Mouse (Mus musculus): ENCODE data around the gene Homer2.

DNA sequence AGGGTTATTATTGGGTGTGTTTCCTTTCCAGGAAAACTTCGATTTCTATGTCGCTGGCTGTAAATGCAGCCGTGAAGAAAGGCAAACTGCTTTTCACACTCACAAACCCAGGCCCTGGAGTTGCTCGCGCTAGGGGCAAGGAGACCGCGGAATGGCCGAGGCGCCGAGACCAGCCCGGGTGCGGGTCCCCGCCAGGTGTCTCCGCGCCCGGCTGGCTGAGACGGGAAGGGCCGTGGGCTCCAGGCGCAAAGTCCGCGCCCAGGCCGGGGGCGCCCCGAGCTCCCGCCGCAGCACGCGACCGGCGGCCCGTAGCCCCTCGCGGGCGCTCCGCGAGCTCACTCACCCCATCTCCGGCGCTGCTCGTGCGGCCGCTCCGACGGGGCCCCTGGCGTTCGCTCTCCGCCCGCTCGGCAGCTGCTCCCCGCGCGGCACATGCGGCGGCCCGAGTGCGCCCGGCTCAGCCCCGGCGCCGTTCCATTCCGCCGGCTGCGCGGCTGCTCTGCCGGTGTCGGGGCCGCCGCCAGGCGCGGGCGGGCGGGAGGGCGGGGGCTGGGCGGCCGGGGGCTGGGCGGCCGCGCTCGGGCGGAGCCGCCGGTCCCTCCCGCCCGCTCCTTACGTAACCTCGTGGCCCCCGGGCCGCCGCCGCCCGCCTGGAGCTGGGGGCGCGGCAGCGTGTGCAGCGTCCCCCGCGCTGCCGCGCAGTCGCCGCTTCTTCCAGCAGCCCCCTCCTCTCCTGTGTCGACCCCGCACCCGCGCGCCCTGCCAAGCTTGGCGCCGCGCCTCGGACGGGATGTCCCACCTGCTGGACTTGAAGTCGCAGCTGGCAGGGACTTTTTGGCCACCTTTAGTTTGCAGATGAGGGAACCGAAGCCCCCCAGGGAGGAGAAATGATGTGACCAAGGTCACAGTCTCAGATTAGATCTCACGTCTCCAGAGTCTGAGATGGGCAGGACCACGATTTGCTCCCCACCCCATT lies 623 bp downstream of the Homer2 start:
- no peak for TF ChIP-seq KAT2A (IDR thresholded peaks at IDR 0.05; ENCODE audit: insufficient replicate concordance, low read length)
- TF ChIP-seq CTCF (conservative IDR thresholded peaks at IDR 0.05 in 1 of 2, IDR thresholded peaks at IDR 0.05 in 1 of 2; ENCODE audit: low read depth in 2 of 2, low read length in 2 of 2): no peak
- no peak for TF ChIP-seq E2F4 (IDR thresholded peaks at IDR 0.05; ENCODE audit: insufficient replicate concordance, low read depth, low read length)
- no peak for TF ChIP-seq CHD1 (IDR thresholded peaks at IDR 0.05; ENCODE audit: low read depth, low read length)
- no peak for TF ChIP-seq ZMIZ1 (IDR thresholded peaks at IDR 0.05; ENCODE audit: low read depth, low read length)
- no peak for TF ChIP-seq MAFK (IDR thresholded peaks at IDR 0.05; ENCODE audit: insufficient replicate concordance, low read length)
- TF ChIP-seq HCFC1 (IDR thresholded peaks at IDR 0.05; ENCODE audit: low read depth, low read length): no peak
- TF ChIP-seq POLR2A (IDR thresholded peaks at IDR 0.05; ENCODE audit: low read depth, low read length): no peak
- no peak for TF ChIP-seq MXI1 (IDR thresholded peaks at IDR 0.05; ENCODE audit: low read depth, low read length)
- no peak for TF ChIP-seq MYC (IDR thresholded peaks at IDR 0.05; ENCODE audit: low read depth, low read length)
- no peak for TF ChIP-seq UBTF (IDR thresholded peaks at IDR 0.05; ENCODE audit: low read depth, low read length)
